31 mouse cellular contexts compared by ENCODE assay signal in the genomic region with DNA sequence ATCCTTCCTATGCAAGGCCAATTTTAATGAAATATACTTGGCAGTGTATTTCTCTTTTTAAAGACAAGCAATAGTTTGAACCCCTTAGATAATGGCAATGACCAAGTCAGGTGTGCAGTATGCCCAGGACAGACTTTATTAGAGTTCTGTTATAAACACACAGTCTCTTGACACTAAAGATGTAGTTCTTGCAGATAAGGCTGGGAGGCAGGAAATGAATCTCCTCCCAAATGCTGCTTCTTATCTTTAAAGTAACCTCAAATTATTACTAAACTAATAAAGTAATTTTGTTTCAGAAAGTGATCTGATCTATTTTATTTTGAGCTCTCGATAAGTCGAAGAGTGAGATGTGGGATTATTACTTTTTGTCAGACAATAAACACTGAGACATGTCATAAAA.
"Had no signal": no experiment of that assay in that cellular context is flagged by ENCODE, and none has a peak within 500 bp of the region (broad histone marks: within the 10 kb centered on the region; RNA-seq: fewer than 3 reads in every experiment).

No protein-coding gene starts in this region.

- H3K4me3 ChIP-seq: heart, embryonic 10.5 days; heart, embryonic 12.5 days; heart, embryonic 13.5 days; heart, embryonic 15.5 days; hindbrain, embryonic 10.5 days; hindbrain, embryonic 12.5 days; hindbrain, embryonic 13.5 days; hindbrain, embryonic 15.5 days; intestine, embryonic 15.5 days; kidney, embryonic 15.5 days; layer of hippocampus, adult 2 months; left cerebral cortex, adult 2 months had no signal

- DNase-seq: heart, postnatal 10 days; heart, postnatal 14 days; heart, postnatal 36 days; heart, postnatal 4 days; kidney, adult 11 months; kidney, adult 18-20 months; kidney, adult 2 months; kidney, adult 8-10 months; kidney, adult 9 months; kidney, postnatal 10 days; kidney, postnatal 14 days; kidney, postnatal 25 days; kidney, postnatal 36 days; kidney, postnatal 4 days; layer of hippocampus, adult 9-11 months; layer of hippocampus, postnatal 36 days had no signal

- H3K27ac ChIP-seq: heart, embryonic 10.5 days; heart, embryonic 13.5 days; heart, embryonic 15.5 days; hindbrain, embryonic 10.5 days; hindbrain, embryonic 12.5 days; hindbrain, embryonic 13.5 days; hindbrain, embryonic 14.5 days; hindbrain, embryonic 15.5 days; hindbrain, postnatal 0 days; intestine, embryonic 15.5 days; kidney, embryonic 15.5 days; kidney, postnatal 0 days; layer of hippocampus, adult 2 months; left cerebral cortex, adult 2 months had no signal

- H3K9ac ChIP-seq: heart, embryonic 12.5 days; heart, embryonic 13.5 days; heart, embryonic 15.5 days; hindbrain, embryonic 12.5 days; hindbrain, embryonic 13.5 days; hindbrain, embryonic 14.5 days; hindbrain, embryonic 15.5 days; intestine, embryonic 15.5 days; kidney, embryonic 15.5 days had no signal

- H3K9me3 ChIP-seq: heart, embryonic 10.5 days; heart, embryonic 12.5 days; heart, embryonic 13.5 days; heart, embryonic 15.5 days; hindbrain, embryonic 10.5 days; hindbrain, embryonic 12.5 days; hindbrain, embryonic 13.5 days; hindbrain, embryonic 15.5 days; intestine, embryonic 15.5 days; kidney, embryonic 15.5 days had no signal

- H3K36me3 ChIP-seq: heart, embryonic 15.5 days; hindbrain, embryonic 15.5 days; intestine, embryonic 15.5 days had no signal

- H3K4me1 ChIP-seq: heart, embryonic 10.5 days; hindbrain, embryonic 10.5 days; hindbrain, embryonic 12.5 days; hindbrain, embryonic 13.5 days; hindbrain, embryonic 15.5 days; intestine, embryonic 15.5 days; kidney, embryonic 15.5 days had no signal

- H3K27me3 ChIP-seq: heart, embryonic 12.5 days; heart, embryonic 13.5 days; heart, embryonic 15.5 days; hindbrain, embryonic 12.5 days; hindbrain, embryonic 13.5 days; hindbrain, embryonic 15.5 days; intestine, embryonic 15.5 days; kidney, embryonic 15.5 days had no signal
